ENCODE assay signal across 7 mouse cellular contexts in the genomic region with DNA sequence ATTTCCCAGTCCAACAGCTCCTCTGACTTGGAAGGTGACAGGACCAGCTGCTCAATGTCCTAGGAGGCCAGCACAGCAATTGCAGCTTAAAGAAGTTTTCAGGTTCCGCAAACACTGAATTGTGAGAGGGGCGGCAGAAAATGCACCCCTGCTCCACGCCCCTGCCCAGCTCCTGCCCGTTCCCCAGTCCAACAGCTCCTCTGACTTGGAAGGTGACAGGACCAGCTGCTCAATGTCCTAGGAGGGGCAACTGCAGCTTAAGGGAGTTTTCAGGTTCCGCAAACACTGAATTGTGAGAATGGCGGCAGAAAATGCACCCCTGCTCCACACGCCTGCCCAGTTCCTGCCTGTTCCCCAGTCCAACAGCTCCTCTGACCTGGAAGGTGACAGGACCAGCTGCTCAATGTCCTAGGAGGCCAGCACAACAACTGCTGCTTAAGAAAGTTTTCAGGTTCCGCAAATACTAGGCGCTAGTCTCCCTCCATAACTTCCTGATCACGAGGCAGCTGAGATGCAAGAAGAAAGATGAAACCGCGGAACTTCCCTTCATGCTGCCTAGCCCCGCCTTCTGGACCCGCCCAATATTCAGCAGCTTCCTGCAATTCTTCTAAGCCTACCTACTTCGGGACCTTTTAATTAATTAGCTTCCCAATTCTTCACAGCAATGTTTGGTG. TPM values are rescaled to one million over a fixed set of nuclear protein-coding genes. Genes with fewer than 3 reads are reported as not detected.
DNase-seq lines count a peak whose midpoint lies in the region; ATAC-seq lines count a peak whose summit lies in the region.
"Not testable (repeated sequence)": the region's sequence is repeated elsewhere in the genome, so short reads cannot be mapped to it uniquely, and the experiment has no call there.

TSS of gene Zfp984 (minus strand) at position 497 of the 674 bp plus-strand sequence.

- H3K9ac ChIP-seq in heart, embryonic 12.5 days = peak within 1 kb of the TSS; percentile 74
- peak within 1 kb of the TSS; percentile 80 for H3K9ac ChIP-seq in liver, embryonic 11.5 days (ENCODE audit: low read depth, low read length)
- H3K9ac ChIP-seq in midbrain, embryonic 12.5 days (replicated peaks) = peak within 1 kb of the TSS; percentile 59

- H3K4me2 ChIP-seq in heart, embryonic 12.5 days = peak within 1 kb of the TSS; percentile 72
- H3K4me2 ChIP-seq in liver, embryonic 11.5 days = peak within 1 kb of the TSS; percentile 61
- H3K4me2 ChIP-seq in midbrain, embryonic 12.5 days (replicated peaks) = peak within 1 kb of the TSS; percentile 69

- ATAC-seq in erythroblast, adult 5-6 weeks (replicated peaks; ENCODE audit: low FRiP score, poor library complexity, severe bottlenecking) = peak; percentile 49; the same call in 1 of the 2 replicates
- ATAC-seq in heart, embryonic 12.5 days (ENCODE audit: insufficient number of reproducible peaks, low FRiP score) = peak; percentile 82
- peak; percentile 79 for ATAC-seq in liver, embryonic 11.5 days (replicated peaks; ENCODE audit: low FRiP score)
- peak; percentile 65; the same call in 1 of the 2 replicates for ATAC-seq in midbrain, embryonic 12.5 days (ENCODE audit: low FRiP score, low read depth)

- peak within 1 kb of the TSS; percentile 72 for H3K4me3 ChIP-seq in heart, embryonic 12.5 days
- H3K4me3 ChIP-seq in liver, embryonic 11.5 days (ENCODE audit: low read depth, low read length) = peak within 1 kb of the TSS; percentile 69
- peak within 1 kb of the TSS; percentile 47 for H3K4me3 ChIP-seq in midbrain, embryonic 12.5 days

- H3K9me3 ChIP-seq in heart, embryonic 12.5 days (replicated peaks); liver, embryonic 11.5 days (ENCODE audit: control insufficient read depth, low read length); midbrain, embryonic 12.5 days: not testable (repeated sequence)

- DNase-seq in adrenal gland, adult (ENCODE audit: inconsistent age in 2 of 2, low spot score in 1 of 2) = peak; percentile 47 to 80
- peak; percentile 31 for DNase-seq in kidney, adult 11 months
- peak; percentile 67 for DNase-seq in liver, embryonic 11.5 days (ENCODE audit: low spot score)
- peak; percentile 44 to 55 for DNase-seq in spleen, adult 18-20 months

- H3K27ac ChIP-seq in heart, embryonic 12.5 days (ENCODE audit: poor library complexity, severe bottlenecking) = peak within 1 kb of the TSS; percentile 79
- H3K27ac ChIP-seq in liver, embryonic 11.5 days (ENCODE audit: low read depth, low read length) = peak within 1 kb of the TSS; percentile 66
- not testable (repeated sequence) for H3K27ac ChIP-seq in midbrain, embryonic 12.5 days (replicated peaks)

- not testable (repeated sequence) for H3K36me3 ChIP-seq in heart, embryonic 12.5 days; liver, embryonic 11.5 days (ENCODE audit: control insufficient read depth, insufficient read depth, low read length); midbrain, embryonic 12.5 days

- H3K27me3 ChIP-seq in heart, embryonic 12.5 days (replicated peaks); liver, embryonic 11.5 days (replicated peaks; ENCODE audit: control insufficient read depth, insufficient read depth, low read length); midbrain, embryonic 12.5 days: not testable (repeated sequence)

- 7% methylated on average over 15 of the region's 15 CpGs for WGBS in heart, embryonic 12.5 days
- WGBS in liver, embryonic 11.5 days = 7% methylated on average over 15 of the region's 15 CpGs
- WGBS in midbrain, embryonic 12.5 days = 16% methylated on average over 15 of the region's 15 CpGs

- H3K4me1 ChIP-seq in heart, embryonic 12.5 days (replicated peaks); liver, embryonic 11.5 days (replicated peaks; ENCODE audit: control insufficient read depth, insufficient read depth, low read length); midbrain, embryonic 12.5 days: not testable (repeated sequence)

RNA-seq across cellular contexts. Expression of gene Zfp984, which starts in this region (rescaled TPM):
- 23.8 and 32.3 TPM in 2 replicates for total RNA-seq in erythroblast, adult 5-6 weeks (2015; ENCODE audit: low replicate concordance)
- 9.9 and 11.8 TPM in 2 replicates for total RNA-seq in erythroblast, adult 5-6 weeks (2017; ENCODE audit: low replicate concordance)
- 9.1 and 11.0 TPM in 2 replicates for polyA plus RNA-seq in heart, embryonic 12.5 days (2016; fragmentation: Nextera tagmentation; extraction: Ambion mirVana)
- 15.1 and 15.7 TPM in 2 replicates for polyA plus RNA-seq in liver, embryonic 11.5 days (2014; fragmentation: Nextera tagmentation; extraction: Ambion mirVana)
- 5.8 and 6.0 TPM in 2 replicates for polyA plus RNA-seq in midbrain, embryonic 12.5 days (2016; fragmentation: Nextera tagmentation; extraction: Ambion mirVana)
